Mouse (Mus musculus) thymus, postnatal 4 days (tissue): ENCODE measurements around the gene Tenm2.

Source experiments
- DNase-seq: peaks from one replicate; pipeline ENCODE4 v3.0.0; 2021

Tenm2 gene

GRCm38 (mm10) chr11:35976482-35976881 lies 1259.3 kb downstream of the Tenm2 start:
- DNase-seq: no peak

- no peak for DNase-seq
Observed at GRCm38 (mm10) chr11:35974632-35975450, 1260.9 kb downstream of the Tenm2 start.

- DNase-seq: no peak
Observed at GRCm38 (mm10) chr11:35973135-35973534, 1262.6 kb downstream of the Tenm2 start.

GRCm38 (mm10) chr11:35972270-35972931 lies 1263.4 kb downstream of the Tenm2 start:
- no peak for DNase-seq

- DNase-seq: no peak
Observed at GRCm38 (mm10) chr11:35970806-35971705, 1264.7 kb downstream of the Tenm2 start.

GRCm38 (mm10) chr11:35968291-35968690 lies 1267.5 kb downstream of the Tenm2 start:
- DNase-seq: no peak

- DNase-seq: no peak
Observed at GRCm38 (mm10) chr11:35963981-35964549, 1271.7 kb downstream of the Tenm2 start.

GRCm38 (mm10) chr11:35963554-35963953 lies 1272.2 kb downstream of the Tenm2 start:
- DNase-seq: no peak

- DNase-seq: no peak
Observed at GRCm38 (mm10) chr11:35962431-35962830, 1273.3 kb downstream of the Tenm2 start.

GRCm38 (mm10) chr11:35959270-35959669 lies 1276.5 kb downstream of the Tenm2 start:
- DNase-seq: no peak
